Mouse (Mus musculus) stomach, embryonic 16.5 days (tissue): ENCODE measurements around the gene Alyref. TPM values are rescaled to one million over a fixed set of nuclear protein-coding genes. Genes with fewer than 3 reads are reported as not detected.

Experiments
- ATAC-seq: fragments of 200-750 bp; cut with Nextera tagmentation; 2 replicates; pipeline ENCODE4 v1.8.0; 2017; ENCODE audit warnings: moderate number of reproducible peaks, moderate TSS enrichment; ENCODE audit not compliant: insufficient read depth, low FRiP score
- H3K27ac ChIP-seq: fragments of 300-500 bp; sonication (generic); 2 replicates; pipeline ENCODE4 v1.5.1; 2014; ENCODE audit warnings: low read length
- H3K27me3 ChIP-seq: fragments of 300-500 bp; sonication (generic); 2 replicates; pipeline ENCODE4 v1.6.1; 2014; ENCODE audit warnings: low read length, control low read depth, mixed read lengths; ENCODE audit not compliant: control insufficient read depth, insufficient read depth
- H3K36me3 ChIP-seq: fragments of 300-500 bp; sonication (generic); 2 replicates; pipeline ENCODE4 v1.6.1; 2014; ENCODE audit warnings: low read length; ENCODE audit not compliant: control insufficient read depth, insufficient read depth
- H3K4me1 ChIP-seq: fragments of 300-500 bp; sonication (generic); 2 replicates; pipeline ENCODE4 v1.6.1; 2014; ENCODE audit warnings: low read length, control low read depth, mixed read lengths; ENCODE audit not compliant: control insufficient read depth, insufficient read depth
- H3K4me2 ChIP-seq: fragments of 300-500 bp; sonication (generic); 2 replicates; pipeline ENCODE4 v1.6.1; 2014; ENCODE audit warnings: low read depth, low read length, mixed read lengths
- H3K4me3 ChIP-seq: fragments of 300-500 bp; sonication (generic); replicated peaks from 2 replicates; pipeline ENCODE4 v1.5.1; 2014; ENCODE audit warnings: mild to moderate bottlenecking, low read length
- H3K9ac ChIP-seq: fragments of 300-500 bp; sonication (generic); 2 replicates; pipeline ENCODE4 v1.6.1; 2014; ENCODE audit warnings: low read length
- H3K9me3 ChIP-seq: fragments of 300-500 bp; sonication (generic); replicated peaks from 2 replicates; pipeline ENCODE4 v1.6.1; 2016; ENCODE audit warnings: low read length, control low read depth; ENCODE audit not compliant: control insufficient read depth
- WGBS: fragments of 180-500 bp; shearing (Covaris S2); extraction: QIAGEN DNeasy Blood & Tissue Kit; methylation state at CpG from one replicate; pipeline ENCODE4 v1.1.7; 2014; 5-methylcytosine and 5-hydroxymethylcytosine counted together
- microRNA-seq: library from miRNA; unstranded; fragments of <30 nt; microRNA quantifications from one replicate; pipeline ENCODE4, GENCODE M21; 2016
- polyA plus RNA-seq: library from polyadenylated mRNA; unstranded; fragments of >200 nt; fragmentation: Nextera tagmentation; extraction: Ambion mirVana; gene quantifications from 2 replicates; pipeline ENCODE4 v1.2.1, GENCODE M21; 2015

The Alyref gene
- polyA plus RNA-seq, 1 experiment from 2014 or later: 55.5 TPM

DNA sequence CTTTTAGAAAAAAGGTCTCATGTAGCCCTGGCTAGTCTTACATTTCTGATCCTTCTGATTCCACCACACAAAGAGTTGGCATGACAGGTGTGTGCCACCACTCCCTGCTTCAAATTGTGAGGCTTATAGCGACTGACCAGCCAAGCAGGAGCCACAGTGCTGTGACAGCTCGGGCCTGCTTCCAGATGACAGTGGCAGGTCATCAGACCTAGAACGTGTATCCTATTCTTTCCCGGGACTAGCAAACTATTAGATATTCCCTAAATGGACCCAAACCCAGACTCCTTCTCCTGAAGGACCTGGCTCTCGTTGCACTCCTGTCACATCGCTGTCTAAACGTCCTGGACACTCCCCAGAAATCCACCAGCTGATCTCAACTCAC lies 49.4 kb downstream of the Alyref start:
- no peaks in the 10 kb centered on the region; the same call in 1 of the 2 replicates for H3K36me3 ChIP-seq
- H3K9me3 ChIP-seq: no peaks in the 10 kb centered on the region
- peak overlapping the region; percentile 96 for H3K4me2 ChIP-seq
- no peaks in the 10 kb centered on the region for H3K27me3 ChIP-seq
- WGBS: 15% methylated on average over 7 of the region's 7 CpGs
- H3K9ac ChIP-seq: peak overlapping the region; percentile 99
- H3K4me3 ChIP-seq: peak overlapping the region; percentile 96
- no peak for ATAC-seq
- peak overlapping the region; percentile 98 for H3K27ac ChIP-seq
- H3K4me1 ChIP-seq: peaks cover 18% of the 10 kb centered on the region

DNA sequence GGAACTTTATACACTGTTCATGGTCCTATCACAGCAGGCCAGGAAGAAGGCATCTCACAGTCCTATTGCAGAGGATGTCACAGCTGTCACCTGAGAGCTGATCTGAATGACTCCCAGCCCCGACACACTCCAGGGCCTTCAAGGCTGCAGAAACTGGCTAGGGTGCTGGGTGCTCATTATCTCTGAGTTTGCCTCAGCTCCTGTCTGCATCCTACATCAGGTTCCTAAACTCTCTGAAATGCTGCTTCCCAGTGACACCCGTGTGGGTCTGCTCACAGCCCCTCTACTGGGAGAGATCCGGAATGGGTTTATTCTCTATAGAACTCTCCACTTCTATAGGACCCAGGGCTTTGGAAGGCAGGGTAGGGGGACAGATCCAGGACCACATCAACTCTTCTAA lies 50.0 kb downstream of the Alyref start:
- Histone ChIP-seq H3K9me3 (no peaks in the 10 kb centered on the region), H3K36me3 (no peaks in the 10 kb centered on the region; the same call in 1 of the 2 replicates), H3K9ac (peak overlapping the region; percentile 99), H3K27ac (peak overlapping the region; percentile 98), H3K4me1 (peaks cover 18% of the 10 kb centered on the region), H3K27me3 (no peaks in the 10 kb centered on the region), H3K4me3 (peak overlapping the region; percentile 96), H3K4me2 (peak overlapping the region; percentile 96)
- no peak for ATAC-seq
- 82% methylated on average over 3 of the region's 3 CpGs for WGBS

DNA sequence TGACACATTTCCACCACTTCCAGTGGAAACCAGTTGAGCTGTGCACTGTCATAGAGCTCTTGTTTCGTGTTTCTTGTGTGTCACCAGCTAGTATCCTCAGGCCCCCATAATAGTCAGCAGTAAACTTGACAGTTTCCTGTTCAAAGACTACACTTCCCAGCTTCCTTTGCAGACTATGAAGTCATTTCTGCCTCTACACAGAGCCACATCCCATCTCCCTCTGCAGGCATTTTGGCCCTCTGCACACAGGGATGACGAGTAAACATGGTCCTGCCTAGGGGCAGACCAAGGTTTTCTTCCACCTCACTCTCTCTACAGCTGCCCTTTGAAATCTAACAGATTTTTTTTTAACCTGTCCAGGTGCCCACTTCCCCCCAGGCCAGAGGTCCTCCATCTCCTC lies 50.7 kb downstream of the Alyref start:
- no peak for ATAC-seq
- H3K4me2 ChIP-seq: no peak overlapping the region
- 48% methylated on average over 2 of the region's 2 CpGs for WGBS

DNA sequence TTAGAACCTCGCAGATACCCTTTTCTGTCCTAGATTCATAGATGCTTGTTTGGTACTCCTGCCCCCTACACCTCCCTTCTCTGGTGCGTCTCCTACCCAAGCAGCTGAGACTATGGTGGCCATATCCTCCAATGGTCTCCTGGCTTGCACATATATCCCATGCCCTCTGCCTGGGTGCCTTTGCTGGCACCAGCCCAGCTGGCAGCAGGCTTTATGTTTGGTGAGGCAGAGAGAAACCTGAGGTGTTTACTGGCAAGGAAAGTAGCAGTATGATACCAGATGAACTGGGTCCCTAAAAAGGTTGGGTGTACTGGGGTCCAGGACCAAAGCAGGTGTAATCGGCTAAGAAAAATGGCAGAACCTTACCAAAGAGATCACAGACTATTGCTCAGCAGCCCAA lies 52.2 kb downstream of the Alyref start:
- no peaks in the 10 kb centered on the region for H3K27me3 ChIP-seq
- H3K4me2 ChIP-seq: no peak overlapping the region
- no peaks in the 10 kb centered on the region; the same call in 1 of the 2 replicates for H3K36me3 ChIP-seq
- ATAC-seq: no peak
- no peak overlapping the region for H3K9ac ChIP-seq
- H3K27ac ChIP-seq: no peak overlapping the region
- H3K4me1 ChIP-seq: peaks cover 18% of the 10 kb centered on the region
- 96% methylated on average over 3 of the region's 3 CpGs for WGBS
- no peaks in the 10 kb centered on the region for H3K9me3 ChIP-seq
- no peak overlapping the region for H3K4me3 ChIP-seq

More for the DNA sequence above, 50.7 kb downstream of the Alyref start:
- Histone ChIP-seq H3K27me3 (no peaks in the 10 kb centered on the region), H3K9me3 (no peaks in the 10 kb centered on the region), H3K36me3 (no peaks in the 10 kb centered on the region; the same call in 1 of the 2 replicates), H3K9ac (0 out of 2 replicates have a peak overlapping the region, but pooled peaks have one; percentile 11), H3K4me1 (peaks cover 18% of the 10 kb centered on the region), H3K27ac (no peak overlapping the region), H3K4me3 (no peak overlapping the region)

DNA sequence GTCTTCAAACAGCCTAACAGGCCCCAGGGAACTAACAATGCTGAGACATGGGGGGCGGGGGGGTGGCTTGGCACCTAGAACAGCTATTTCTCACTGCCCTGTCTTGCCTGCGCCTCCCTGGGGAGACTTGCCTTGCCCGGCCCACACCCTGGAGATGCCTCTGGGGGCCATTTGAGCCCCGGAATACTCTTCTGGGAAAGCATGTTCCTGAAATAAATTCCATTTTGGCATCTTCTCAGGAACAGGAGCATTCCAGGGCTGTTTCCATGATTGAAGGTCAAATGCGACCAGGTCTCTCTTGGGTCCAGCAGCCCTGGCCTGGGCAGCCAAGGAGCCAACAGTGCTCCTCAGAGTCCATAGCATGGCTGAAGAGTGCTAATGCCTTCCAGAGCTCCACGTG lies 55.8 kb downstream of the Alyref start:
- ATAC-seq: no peak
- Histone ChIP-seq H3K27me3 (no peaks in the 10 kb centered on the region), H3K4me2 (no peak overlapping the region), H3K9me3 (no peaks in the 10 kb centered on the region), H3K27ac (no peak overlapping the region), H3K36me3 (no peaks in the 10 kb centered on the region; the same call in 1 of the 2 replicates), H3K4me3 (no peak overlapping the region), H3K9ac (no peak overlapping the region), H3K4me1 (peaks cover 28% of the 10 kb centered on the region)
- WGBS: 79% methylated on average over 6 of the region's 6 CpGs

Small RNAs within 50 kb of the gene (microRNA-seq; reads per million reads assigned to microRNA genes)
- 1.8 reads per million, percentile 5 among the genes with 10 or more reads in this experiment for gene Mir6936

Other genes with a start within 250 kb of the Alyref start
- 2,700 and 3,060 TPM in 2 replicates for gene Actg1, start 249.8 kb downstream of the Alyref start, polyA plus RNA-seq
- gene Fscn2, start 236.8 kb downstream of the Alyref start, polyA plus RNA-seq: 0.44 and 0.80 TPM in 2 replicates
- gene Faap100, start 219.6 kb downstream of the Alyref start, polyA plus RNA-seq: 34.5 and 36.1 TPM in 2 replicates
- gene Nploc4, start 160.7 kb downstream of the Alyref start, polyA plus RNA-seq: 22.8 and 23.5 TPM in 2 replicates
- gene Tspan10, start 155.7 kb downstream of the Alyref start, polyA plus RNA-seq: not detected in 2 replicates
- 0.30 and 0.57 TPM in 2 replicates for gene Pde6g, start 144.9 kb downstream of the Alyref start, polyA plus RNA-seq
- 14.0 TPM in 2 replicates for gene Oxld1, start 140.3 kb downstream of the Alyref start, polyA plus RNA-seq
- 28.9 and 33.7 TPM in 2 replicates for gene Ccdc137, start 140.2 kb downstream of the Alyref start, polyA plus RNA-seq
- gene Arl16, start 130.8 kb downstream of the Alyref start, polyA plus RNA-seq: 35.6 and 38.1 TPM in 2 replicates
- 140 and 145 TPM in 2 replicates for gene Mrpl12, start 113.8 kb downstream of the Alyref start, polyA plus RNA-seq
- gene Slc25a10, start 106.5 kb downstream of the Alyref start, polyA plus RNA-seq: 73.9 and 75.8 TPM in 2 replicates
- gene Gcgr, start 67.7 kb downstream of the Alyref start, polyA plus RNA-seq: 2.2 and 3.0 TPM in 2 replicates
- gene Mcrip1, start 48.6 kb downstream of the Alyref start, polyA plus RNA-seq: 152 and 171 TPM in 2 replicates
- gene Ppp1r27, start 47.2 kb downstream of the Alyref start, polyA plus RNA-seq: 2.9 TPM in 1 of 2 replicates, not detected in the other
- gene P4hb, start 25.1 kb downstream of the Alyref start, polyA plus RNA-seq: 1,026 and 1,183 TPM in 2 replicates
- gene Arhgdia, start 16.7 kb downstream of the Alyref start, polyA plus RNA-seq: 543 and 584 TPM in 2 replicates
- 176 and 181 TPM in 2 replicates for gene Anapc11, start 56 bp upstream of the Alyref start, polyA plus RNA-seq
- gene Npb, start 10.1 kb upstream of the Alyref start, polyA plus RNA-seq: 14.9 and 19.1 TPM in 2 replicates
- 185 and 197 TPM in 2 replicates for gene Pcyt2, start 19.6 kb upstream of the Alyref start, polyA plus RNA-seq
- 36.6 and 37.7 TPM in 2 replicates for gene Sirt7, start 26.9 kb upstream of the Alyref start, polyA plus RNA-seq
- gene Mafg, start 35.2 kb upstream of the Alyref start, polyA plus RNA-seq: 19.5 and 22.1 TPM in 2 replicates
- gene Pycr1, start 45.4 kb upstream of the Alyref start, polyA plus RNA-seq: 37.8 and 38.0 TPM in 2 replicates
- gene Myadml2, start 49.8 kb upstream of the Alyref start, polyA plus RNA-seq: 1.4 TPM in 1 of 2 replicates, not detected in the other
- gene Notum, start 62.8 kb upstream of the Alyref start, polyA plus RNA-seq: 2.1 and 2.5 TPM in 2 replicates
- gene Aspscr1, start 74.6 kb upstream of the Alyref start, polyA plus RNA-seq: 102 and 104 TPM in 2 replicates
- gene Cenpx, start 115.4 kb upstream of the Alyref start, polyA plus RNA-seq: 138 and 153 TPM in 2 replicates
- 59.1 and 62.9 TPM in 2 replicates for gene Lrrc45, start 115.6 kb upstream of the Alyref start, polyA plus RNA-seq
- gene Rac3, start 123.1 kb upstream of the Alyref start, polyA plus RNA-seq: 34.6 and 35.3 TPM in 2 replicates
- 43.0 and 46.0 TPM in 2 replicates for gene Dcxr, start 128.9 kb upstream of the Alyref start, polyA plus RNA-seq
- gene Cbr2, start 133.7 kb upstream of the Alyref start, polyA plus RNA-seq: 112 and 150 TPM in 2 replicates
- 3.9 and 8.1 TPM in 2 replicates for gene Hmga1b, start 164.4 kb upstream of the Alyref start, polyA plus RNA-seq
- 41.1 and 43.8 TPM in 2 replicates for gene Rfng, start 185.8 kb upstream of the Alyref start, polyA plus RNA-seq
- gene Gps1, start 185.9 kb upstream of the Alyref start, polyA plus RNA-seq: 166 and 167 TPM in 2 replicates
- gene Dus1l, start 198.0 kb upstream of the Alyref start, polyA plus RNA-seq: 60.6 and 69.3 TPM in 2 replicates
- 51.9 and 55.3 TPM in 2 replicates for gene Fasn, start 226.2 kb upstream of the Alyref start, polyA plus RNA-seq